Mouse (Mus musculus) retina, embryonic 14.5 days (tissue): ENCODE measurements at regions not wholly inside any gene's neighbourhood (a gene's known extent, or its start where the extent isn't known, plus 50 kb on each side); places are given as distances from the start of the nearest gene placed in this dataset.

ENCODE experiments used
- DNase-seq: peaks from one replicate; pipeline ENCODE4 v3.0.0-alpha.2; 2015; ENCODE audit warnings: low spot score

DNA sequence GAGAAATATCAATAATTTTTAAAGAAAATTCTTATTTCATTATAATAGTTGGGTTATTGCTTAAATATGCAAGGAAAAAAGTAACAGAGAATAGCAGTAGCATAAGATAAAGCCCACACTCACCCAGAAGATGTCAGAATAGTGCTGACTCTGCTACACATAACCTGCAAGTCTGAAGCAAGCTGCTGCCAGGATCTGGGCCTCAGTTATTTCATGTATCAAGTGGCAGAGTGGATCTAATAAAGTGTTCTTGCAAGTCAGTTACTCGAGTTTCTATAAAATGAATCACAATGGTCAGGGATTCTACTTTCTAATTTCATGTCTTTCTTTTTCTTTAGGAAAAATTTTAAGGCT lies 466.2 kb downstream of the Klhl13 start:
- DNase-seq = no peak

- no peak for DNase-seq
These were observed 466.7 kb downstream of the Klhl13 start for GRCm38 (mm10) chrX:22898048-22898697.

- DNase-seq = no peak
These were observed 495.1 kb downstream of the Klhl13 start for GRCm38 (mm10) chrX:22869791-22870190.

DNA sequence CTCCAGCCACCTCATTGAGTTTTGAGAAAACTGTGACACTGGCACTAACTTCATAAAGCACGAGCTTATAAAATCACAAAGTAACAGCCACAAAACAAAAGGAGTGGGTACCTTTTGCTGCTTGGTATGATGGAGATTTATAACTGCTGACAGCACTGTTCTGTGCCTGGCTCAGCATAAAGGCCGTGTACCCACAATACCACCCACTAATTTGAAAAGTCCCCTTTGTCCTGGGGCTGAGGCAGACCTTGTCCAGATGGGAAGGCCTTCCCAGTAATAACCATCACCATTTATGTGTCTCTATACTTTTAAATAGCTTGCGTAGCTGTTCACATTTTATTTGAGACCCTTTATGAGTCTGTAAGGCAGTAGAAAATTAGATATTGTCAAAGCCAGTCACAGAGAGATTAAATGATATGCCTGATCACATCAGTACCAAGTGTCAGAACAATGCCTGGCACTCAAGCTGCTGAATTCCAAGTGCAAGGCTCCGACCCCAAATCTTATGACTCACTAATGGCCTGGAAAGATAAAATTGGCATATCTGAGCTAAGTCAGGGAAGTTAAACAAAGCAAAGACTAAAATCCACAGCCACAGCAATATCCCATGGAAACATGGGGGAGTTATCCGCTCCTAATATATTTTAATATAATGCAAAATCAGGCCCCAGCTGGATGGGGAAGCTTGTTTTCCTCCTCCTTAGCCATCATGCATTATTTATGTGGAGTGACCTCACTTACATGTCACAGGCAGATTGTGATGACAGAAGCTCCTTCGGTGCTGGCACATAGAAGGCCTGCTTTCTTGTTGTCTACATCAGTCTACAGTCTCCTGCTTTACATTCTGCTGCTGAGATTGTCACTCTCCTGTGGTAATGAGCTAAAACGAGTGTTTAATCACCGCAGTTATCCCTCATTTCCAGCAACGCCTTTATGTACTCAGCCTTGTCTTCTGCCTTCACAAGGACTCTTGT lies 515.1 kb downstream of the Klhl13 start:
- DNase-seq = peak; percentile 34

GRCm38 (mm10) chrX:22848778-22849177 lies 516.1 kb downstream of the Klhl13 start:
- no peak for DNase-seq

DNA sequence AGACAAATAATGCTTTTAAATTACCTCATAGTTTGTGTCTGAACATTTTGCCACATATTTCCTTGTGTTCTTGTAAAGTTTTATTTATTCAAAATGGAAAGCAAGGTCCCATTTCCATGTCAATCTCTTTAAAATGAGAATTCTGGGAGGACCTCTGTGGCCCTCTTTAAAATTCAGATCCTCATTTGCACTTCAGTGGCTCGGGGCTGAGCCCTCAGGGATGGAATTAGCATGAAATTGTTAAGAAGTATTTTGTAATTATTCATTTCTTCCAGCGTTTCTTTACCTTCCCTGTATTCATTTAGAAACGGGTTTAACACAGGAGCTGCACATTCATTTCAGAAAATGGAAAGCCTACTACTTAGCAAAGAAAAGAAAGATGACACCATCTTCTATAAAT lies 531.7 kb downstream of the Klhl13 start:
- DNase-seq = no peak

DNA sequence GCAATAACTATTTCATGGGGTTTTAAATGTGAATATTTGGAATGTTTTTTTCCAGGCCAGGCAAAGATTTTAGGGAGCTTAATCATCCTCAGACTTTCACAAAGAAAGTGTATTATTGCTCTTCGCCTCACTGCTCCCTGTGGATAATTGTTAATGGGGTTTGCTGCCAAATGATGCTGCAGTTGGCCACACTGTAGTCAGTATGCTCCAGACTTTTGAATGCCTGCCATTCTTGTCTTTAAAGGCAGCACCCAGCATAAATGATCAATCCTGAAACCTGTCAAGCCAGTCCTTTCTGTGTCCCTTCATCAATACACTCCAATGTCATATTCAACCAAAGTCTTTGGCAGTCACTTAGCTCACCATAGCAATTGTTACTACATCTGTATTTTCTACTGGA lies 559.7 kb downstream of the Klhl13 start:
- no peak for DNase-seq

- no peak for DNase-seq
These were observed 594.8 kb downstream of the Klhl13 start for GRCm38 (mm10) chrX:22769971-22770530.

DNA sequence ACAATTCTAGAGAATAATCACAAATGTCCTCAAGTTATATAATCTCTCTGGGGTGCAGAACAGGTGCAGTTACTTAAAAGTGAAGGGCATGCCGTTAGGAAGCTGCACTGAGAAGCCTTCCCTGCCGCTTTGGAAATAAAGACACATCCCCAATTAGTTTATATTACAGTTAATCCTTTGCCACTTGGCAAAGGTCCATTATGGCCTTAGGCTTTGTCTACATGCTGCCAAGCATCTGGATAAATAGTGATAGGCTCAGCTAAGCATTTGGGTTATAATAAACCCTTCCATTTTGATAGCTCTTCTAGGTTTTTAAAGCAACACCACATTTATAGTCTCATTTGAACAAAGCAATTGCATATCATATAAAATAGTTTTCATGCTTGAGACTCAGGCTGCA lies 625.6 kb downstream of the Klhl13 start:
- no peak for DNase-seq

DNA sequence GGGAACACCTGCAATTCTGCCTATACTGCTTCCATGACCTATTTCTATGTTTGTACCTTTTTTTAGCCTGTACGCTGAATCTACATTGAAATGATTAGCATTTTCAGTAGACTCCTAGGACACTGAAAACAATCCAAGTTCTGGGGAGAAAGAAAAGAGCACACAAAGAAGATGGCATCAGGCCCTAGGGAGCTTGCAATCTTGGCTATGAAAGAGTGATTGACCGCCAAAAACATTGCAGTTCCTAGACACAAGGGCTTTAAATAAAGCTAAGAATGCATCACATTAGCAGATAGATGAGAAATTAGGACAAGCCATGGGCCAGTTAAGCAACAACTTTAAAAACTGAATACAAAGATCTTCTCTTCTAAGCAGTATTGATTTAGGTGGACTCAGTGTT lies 666.7 kb downstream of the Klhl13 start:
- DNase-seq = no peak

GRCm38 (mm10) chrX:22657722-22658342 lies 707.0 kb downstream of the Klhl13 start:
- DNase-seq = no peak
